Mouse (Mus musculus) frontal cortex, adult 2 months (tissue): ENCODE measurements at regions not wholly inside any gene's neighbourhood (a gene's known extent, or its start where the extent isn't known, plus 50 kb on each side); places are given as distances from the start of the nearest gene placed in this dataset.
"Not testable (repeated sequence)": the region's sequence is repeated elsewhere in the genome, so short reads cannot be mapped to it uniquely, and the experiment has no call there.

ENCODE experiments used
- DNase-seq, 2 experiments: peaks; one replicate each; pipeline ENCODE4 v3.0.0; 2022; ENCODE audit warnings: low spot score in 1 of 2; ENCODE audit errors: extremely low spot score in 1 of 2

DNA sequence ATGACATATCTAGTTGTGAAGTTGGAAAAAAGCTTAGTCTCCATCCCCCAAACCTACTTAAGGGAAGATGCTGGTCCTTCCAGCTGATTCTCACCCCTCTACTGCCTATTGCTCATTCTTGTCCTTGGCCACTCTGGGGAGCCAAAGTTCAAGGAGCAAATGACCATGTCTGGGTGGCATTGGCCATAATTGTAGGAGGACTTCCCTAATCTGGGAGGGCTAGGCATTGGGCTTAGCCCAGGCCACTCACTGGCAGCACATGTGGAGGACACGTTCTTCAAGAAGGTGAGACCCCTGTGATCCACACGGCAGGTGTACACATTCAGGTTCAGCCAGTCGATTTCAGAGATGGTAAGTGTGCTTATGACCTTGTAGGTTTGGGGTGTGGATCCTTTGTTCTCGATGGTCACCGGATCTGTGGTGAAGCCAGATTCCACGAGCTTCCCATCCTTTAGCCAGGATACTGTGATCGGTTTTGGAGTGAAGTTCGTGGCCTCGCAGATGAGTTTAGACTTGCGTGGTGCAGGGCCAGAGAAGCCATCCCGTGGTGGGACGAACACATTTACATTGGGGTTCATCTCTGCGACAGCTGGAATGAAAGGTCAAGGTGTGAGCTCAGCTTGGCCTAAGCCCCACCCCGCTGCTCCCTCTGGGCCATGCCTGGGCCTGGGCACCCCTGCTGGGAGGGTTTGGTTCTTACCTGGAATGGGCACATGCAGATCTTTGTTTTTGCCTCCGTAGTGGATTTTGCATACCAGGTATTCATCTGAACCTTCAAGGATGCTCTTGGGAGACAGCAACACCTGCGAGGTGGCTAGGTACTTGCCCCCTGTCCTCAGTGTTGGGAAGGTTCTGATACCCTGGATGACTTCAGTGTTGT is 67.4 kb upstream of the Adam6b start:
- DNase-seq = no peak

DNA sequence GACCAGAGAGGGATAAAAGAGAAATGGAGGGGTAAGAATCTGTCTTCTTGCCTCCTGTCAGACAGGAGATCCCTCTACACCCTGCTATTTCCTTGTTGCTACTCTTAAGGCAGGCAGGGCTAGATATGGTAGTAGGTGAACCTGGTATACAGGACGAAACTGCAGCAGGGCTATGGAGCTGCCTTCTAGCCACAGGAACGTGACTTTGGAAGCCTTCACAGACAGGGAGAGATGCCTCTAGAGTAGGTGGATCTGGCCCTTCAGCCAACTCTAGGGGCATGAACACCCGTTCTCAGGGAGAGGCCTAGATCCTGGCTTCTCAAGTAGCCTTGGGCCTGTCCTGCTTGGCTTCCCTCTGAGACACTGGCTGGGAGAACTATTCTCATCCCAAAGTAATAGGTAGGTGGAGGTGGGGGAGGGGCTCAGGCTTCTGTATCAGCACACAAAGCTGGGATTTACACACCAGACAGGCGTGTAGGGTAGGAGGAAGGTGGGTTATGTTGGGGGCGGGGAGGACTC is 66.5 kb upstream of the Adam6b start:
- no peak for DNase-seq

DNA sequence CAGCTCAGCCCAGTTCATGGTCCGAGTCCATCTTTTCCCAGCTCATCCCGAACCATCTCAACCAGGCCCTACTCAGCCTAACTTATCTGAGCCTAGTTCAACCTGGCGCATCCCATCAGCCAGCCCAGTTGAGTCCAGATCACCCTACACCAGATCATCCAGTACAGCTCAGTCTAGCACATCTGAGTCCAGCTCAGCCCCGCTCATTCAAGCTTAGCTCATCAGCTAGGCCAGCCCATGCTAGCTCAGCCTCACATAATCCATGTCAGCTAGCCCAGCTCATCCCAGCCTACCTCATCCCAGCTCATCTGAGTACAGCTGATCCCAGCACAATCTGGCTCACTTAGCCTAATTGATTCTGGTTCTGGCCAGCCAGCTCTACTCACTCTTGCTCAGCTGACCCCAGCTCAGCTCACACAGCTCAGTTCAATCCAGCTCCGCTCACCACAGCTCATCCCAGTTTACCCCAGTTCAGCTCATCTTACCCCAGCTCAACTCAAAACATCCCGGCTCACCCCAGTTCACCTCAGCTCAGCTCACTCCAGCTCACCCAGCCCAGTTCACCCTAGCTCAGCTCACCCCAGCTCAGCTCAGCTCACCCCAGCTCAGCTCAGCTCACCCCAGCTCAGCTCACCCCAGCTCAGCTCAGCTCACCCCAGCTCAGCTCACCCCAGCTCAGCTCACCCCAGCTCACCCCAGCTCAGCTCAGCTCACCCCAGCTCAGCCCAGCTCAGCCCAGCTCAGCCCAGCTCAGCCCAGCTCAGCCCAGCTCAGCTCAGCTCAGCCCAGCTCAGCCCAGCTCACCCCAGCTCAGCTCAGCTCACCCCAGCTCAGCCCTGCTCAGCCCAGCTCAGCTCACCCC is 65.3 kb upstream of the Adam6b start:
- DNase-seq = no peak

DNA sequence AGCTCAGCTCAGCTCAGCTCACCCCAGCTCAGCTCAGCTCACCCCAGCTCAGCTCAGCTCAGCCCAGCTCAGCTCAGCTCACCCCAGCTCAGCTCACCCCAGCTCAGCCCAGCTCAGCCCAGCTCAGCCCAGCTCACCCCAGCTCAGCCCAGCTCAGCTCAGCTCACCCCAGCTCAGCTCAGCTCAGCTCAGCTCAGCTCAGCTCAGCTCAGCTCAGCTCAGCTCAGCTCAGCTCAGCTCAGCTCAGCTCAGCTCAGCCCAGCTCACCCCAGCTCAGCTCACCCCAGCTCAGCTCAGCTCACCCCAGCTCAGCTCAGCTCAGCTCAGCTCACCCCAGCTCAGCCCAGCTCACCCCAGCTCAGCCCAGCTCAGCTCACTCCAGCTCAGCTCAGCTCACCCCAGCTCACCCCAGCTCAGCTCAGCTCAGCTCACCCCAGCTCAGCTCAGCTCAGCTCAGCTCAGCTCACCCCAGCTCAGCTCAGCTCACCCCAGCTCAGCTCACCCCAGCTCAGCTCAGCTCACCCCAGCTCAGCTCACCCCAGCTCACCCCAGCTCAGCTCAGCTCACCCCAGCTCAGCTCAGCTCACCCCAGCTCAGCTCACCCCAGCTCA is 64.6 kb upstream of the Adam6b start:
- not testable (repeated sequence) for DNase-seq

DNA sequence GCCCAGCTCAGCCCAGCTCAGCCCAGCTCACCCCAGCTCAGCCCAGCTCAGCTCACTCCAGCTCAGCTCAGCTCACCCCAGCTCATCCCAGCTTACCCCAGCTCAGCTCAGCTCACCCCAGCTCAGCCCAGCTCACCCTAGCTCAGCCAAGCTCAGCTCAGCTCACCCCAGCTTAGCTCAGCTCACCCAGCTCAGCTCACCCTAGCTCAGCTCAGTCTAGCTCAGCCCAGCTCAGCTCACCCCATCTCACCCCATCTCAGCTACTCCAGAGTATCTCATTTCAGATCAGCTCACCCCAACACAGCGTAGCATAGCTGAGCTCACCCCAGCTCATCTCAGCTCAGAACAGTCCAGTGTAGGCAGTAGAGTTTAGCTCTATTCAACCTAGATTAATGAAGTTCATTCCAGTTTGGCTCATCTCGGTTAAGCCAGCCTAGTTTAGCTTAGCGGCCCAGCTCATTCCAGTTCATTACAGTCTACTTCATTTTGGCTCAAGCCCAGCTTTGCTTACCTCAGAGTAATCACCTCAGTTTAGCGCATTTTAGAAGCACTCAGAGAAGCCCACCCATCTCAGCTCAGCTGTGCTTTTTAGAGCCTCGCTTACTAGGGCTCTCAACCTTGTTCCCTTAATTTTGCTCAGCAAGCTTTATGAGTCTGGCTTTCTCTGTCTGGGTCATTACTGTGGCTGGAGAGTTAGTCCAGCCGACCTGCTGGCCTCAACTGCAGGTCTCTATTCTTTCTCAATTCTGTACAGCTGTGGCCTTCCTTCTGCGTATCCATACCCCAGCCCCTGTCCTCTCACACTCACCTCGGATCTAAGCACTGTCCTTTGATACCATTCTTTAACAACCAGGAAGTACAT is 63.9 kb upstream of the Adam6b start:
- no peak for DNase-seq

DNA sequence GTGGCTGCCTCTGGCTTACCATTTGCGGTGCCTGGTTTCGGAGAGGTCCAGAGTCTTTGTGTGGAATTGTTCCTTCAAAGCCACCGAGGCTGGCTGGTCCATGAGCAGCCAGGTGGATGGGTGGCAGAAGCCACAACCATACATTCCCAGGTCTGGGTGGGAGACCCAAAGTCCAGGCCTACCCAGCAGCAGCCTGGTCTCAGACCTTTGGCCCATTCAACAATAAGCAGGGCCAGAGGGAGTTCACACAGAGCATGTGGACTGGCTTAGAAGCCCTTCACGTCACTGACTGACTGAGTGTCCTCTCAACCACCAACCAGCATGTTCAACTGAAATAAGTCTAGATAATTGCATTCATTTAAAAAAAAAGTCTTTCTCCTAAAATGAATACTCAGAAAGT is 62.7 kb upstream of the Adam6b start:
- DNase-seq = no peak

DNA sequence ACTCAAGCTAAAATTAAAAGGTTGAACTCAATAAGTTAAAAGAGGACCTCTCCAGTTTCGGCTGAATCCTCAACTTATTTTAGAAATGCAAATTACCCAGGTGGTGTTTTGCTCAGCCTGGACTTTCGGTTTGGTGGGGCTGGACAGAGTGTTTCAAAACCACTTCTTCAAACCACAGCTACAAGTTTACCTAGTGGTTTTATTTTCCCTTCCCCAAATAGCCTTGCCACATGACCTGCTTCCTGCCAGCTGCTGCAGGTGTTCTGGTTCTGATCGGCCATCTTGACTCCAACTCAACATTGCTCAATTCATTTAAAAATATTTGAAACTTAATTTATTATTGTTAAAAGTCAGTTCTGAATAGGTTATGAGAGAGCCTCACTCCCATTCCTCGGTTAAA is 62.0 kb upstream of the Adam6b start:
- no peak for DNase-seq

DNA sequence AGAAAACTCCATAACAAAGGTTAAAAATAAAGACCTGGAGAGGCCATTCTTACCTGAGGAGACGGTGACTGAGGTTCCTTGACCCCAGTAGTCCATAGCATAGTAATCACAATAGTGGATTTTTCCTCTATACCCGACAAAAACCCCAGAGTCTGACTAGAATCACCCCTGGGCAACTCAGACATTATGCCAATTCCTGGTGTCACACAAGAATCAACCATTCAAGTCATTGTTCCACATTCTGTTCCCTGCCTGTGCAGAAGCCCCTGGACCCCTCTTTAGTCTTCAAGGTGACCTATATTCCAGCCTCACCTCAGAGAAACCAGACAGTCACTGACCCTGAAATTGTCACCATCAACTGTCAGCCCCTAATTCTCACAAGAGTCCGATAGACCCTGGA is 60.9 kb upstream of the Adam6b start:
- no peak for DNase-seq

DNA sequence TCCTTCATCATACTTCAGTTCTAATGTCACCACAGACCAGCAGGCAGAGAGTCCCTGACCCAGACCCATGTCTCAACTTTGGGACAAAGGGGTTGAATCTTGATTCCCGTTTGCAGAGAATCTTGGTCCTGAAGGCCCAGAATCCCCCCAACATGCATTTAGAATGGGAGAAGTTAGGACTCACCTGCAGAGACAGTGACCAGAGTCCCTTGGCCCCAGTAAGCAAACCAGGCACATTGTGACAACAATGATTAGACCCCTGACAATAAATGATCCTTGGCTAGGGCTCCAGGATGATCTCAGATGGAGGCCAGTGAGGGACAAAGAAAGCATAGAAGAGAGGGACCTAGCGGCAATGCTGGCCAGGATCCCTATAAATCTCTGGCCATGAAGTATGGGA is 60.4 kb upstream of the Adam6b start:
- no peak for DNase-seq

DNA sequence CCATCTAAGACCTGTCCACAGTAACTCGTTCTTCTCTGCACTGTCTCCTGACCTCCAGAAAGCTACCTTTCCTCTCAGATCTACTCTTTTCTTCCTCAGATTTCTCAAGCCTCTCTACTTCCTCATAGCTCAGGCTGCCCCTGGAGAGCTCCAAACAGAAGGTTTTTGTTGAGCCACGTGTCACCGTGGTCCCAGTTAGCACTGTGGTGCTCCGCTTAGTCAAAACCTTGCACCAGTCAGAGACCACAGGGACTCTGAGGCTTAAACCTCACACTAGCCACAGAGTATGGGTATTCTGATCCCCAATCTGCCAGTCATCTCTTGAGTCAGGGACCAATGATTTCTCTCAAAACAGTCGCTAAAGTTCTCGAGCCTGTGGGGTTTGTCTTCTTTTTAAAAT is 59.0 kb upstream of the Adam6b start:
- DNase-seq = no peak
